Mouse (Mus musculus): ENCODE data around the gene Aldh2.
"Not testable (repeated sequence)": the region's sequence is repeated elsewhere in the genome, so short reads cannot be mapped to it uniquely, and the experiment has no call there.

DNA sequence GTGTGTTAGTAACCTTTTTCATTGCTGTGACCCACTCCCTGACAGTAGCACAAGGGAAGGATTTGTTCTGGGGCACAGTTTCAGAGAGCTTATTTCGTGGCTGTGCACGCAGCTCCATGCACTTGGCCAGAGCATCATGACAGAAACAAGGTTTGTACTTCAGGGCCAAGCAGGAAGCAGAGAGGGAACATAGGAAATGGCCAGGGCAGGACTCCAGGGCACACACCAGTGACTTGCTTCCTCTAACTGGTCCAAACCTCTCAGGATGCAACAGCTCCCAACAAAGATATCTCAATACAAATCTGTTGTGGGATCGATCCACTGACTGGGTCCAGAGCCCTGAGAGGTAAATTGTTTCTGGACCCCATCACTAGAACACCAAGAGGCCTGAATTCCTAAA lies 21.3 kb upstream of the Aldh2 start:
- not testable (repeated sequence) for TF ChIP-seq EP300 (IDR thresholded peaks at IDR 0.05; ENCODE audit: insufficient read depth, low read depth, low read length); CTCF (IDR thresholded peaks at IDR 0.05; ENCODE audit: low read depth, low read length)
